Mouse (Mus musculus) testis, adult 2 months (tissue): ENCODE data around the gene Serpinc1. TPM values are rescaled to one million over a fixed set of nuclear protein-coding genes. Genes with fewer than 3 reads are reported as not detected.
A peak's percentile ranks its signal among the peaks of the same experiment; 100 is the strongest.

ENCODE experiments used
- H3K27ac ChIP-seq: fragments of 200-500 bp; 2 replicates; pipeline ENCODE4 v1.5.1; 2012; ENCODE audit warnings: low read depth, low read length; ENCODE audit not compliant: control insufficient read depth, insufficient read depth
- H3K27me3 ChIP-seq: fragments of 200-500 bp; 2 replicates; pipeline ENCODE4 v1.6.1; 2012; ENCODE audit warnings: mild to moderate bottlenecking, low read length, moderate library complexity; ENCODE audit not compliant: control insufficient read depth, insufficient read depth
- H3K36me3 ChIP-seq: fragments of 200-500 bp; 2 replicates; pipeline ENCODE4 v1.6.1; 2012; ENCODE audit warnings: mild to moderate bottlenecking, low read length; ENCODE audit not compliant: control insufficient read depth, insufficient read depth
- H3K4me1 ChIP-seq: fragments of 200-500 bp; 2 replicates; pipeline ENCODE4 v1.6.1; 2012; ENCODE audit warnings: low read length; ENCODE audit not compliant: control insufficient read depth, insufficient read depth
- H3K4me3 ChIP-seq: fragments of 200-500 bp; 2 replicates; pipeline ENCODE4 v1.5.1; 2012; ENCODE audit warnings: low read depth, mild to moderate bottlenecking, low read length, moderate library complexity, mixed read lengths; ENCODE audit not compliant: control insufficient read depth
- CTCF ChIP-seq: fragments of 200-500 bp; IDR thresholded peaks from 2 replicates; pipeline ENCODE4 v1.5.1; 2012; ENCODE audit warnings: low read depth, mild to moderate bottlenecking, inconsistent platforms, low read length, moderate library complexity; ENCODE audit not compliant: control insufficient read depth, insufficient read depth, insufficient replicate concordance
- POLR2A ChIP-seq: fragments of 200-500 bp; IDR thresholded peaks from 2 replicates; pipeline ENCODE4 v1.6.1; 2012; ENCODE audit warnings: low read depth, mild to moderate bottlenecking, inconsistent platforms, low read length, moderate library complexity; ENCODE audit not compliant: control insufficient read depth
- polyA plus RNA-seq: library from polyadenylated mRNA; depleted of rRNA; stranded (reverse); fragments of >200 nt; gene quantifications from 2 replicates; pipeline ENCODE4 v1.2.3, GENCODE M21; 2012

Serpinc1 gene
- polyA plus RNA-seq, 1 experiment = 0.69 TPM

DNA sequence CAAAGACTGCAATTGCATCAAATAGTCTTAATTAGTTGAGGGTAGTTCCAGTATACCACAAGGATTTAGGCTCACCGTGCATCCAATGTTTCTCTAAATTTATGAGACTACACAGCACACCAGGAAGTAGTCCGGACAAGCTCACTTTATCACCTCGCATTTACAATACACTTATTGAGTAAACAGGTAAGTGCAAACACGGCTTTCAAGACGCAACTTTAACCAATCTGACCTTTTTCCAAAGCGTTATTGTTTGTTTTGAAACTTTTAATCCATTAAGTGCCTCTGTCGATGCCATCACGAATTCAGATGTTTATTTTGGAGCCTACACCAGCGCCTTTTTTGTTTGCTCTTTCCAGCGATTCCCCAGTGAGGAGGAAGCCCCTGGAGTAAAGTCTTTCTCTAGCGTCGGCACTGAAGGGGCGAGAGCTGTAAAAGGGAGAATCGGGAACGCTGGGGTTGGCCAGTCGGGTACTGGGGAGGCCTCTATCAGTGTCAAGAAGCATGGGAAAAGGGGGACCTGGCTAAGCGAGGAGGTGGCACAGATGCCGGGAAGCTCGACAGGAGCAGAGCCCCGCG lies 55.6 kb downstream of the Serpinc1 start:
- H3K36me3 ChIP-seq = no peaks in the 10 kb centered on the region; the same call in none of the 2 replicates
- no peaks in the 10 kb centered on the region for H3K4me1 ChIP-seq
- no peaks in the 10 kb centered on the region for H3K27me3 ChIP-seq
- no peak for TF ChIP-seq POLR2A
- no peak for TF ChIP-seq CTCF
- peak overlapping the region; percentile 55 for H3K27ac ChIP-seq
- H3K4me3 ChIP-seq = peak overlapping the region; percentile 96

DNA sequence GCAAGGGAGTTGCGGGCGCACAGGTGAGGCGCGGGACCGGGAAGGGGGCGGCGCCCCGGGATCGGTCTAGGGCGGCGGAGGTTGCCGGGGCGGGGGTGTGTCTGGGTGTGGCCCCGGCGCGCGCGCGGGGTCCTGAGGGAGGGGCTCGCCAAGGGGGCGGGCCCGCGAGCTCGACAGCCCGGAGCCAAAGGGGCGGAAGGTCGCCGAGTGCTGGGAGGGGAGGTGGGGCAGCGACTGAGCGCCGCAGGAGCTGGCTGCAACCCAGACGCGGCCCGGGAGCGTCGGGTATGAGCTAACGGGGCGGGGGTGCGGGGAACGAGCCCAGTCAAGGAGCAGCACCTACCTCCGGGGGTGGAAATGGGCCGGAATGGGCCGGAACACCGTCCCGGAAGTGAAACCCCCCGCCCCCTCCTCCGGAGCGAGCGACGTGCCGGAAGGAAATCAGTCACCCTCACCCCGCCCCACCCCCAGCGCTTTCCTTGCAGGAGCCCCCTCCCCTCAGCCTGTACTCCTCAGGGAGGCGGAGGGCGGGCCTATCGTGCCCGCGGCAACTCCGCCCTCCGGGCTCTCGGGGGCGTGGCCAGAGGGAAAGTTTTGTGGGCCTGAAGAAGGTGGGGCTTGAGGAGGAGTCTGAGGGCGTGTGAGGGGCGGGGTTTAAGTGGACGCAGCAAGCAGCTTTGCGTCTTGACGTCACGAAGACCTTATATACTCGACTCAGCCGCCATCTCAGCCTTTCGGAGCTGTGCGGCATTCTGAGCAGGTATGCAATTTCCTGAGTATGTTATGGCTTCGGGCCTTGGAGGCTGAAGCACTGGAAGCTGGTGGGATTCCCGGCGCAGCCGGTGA lies 56.3 kb downstream of the Serpinc1 start, which contains the start of gene Zbtb37:
Gene Zbtb37 (minus strand): TSS at position 415 of the 846 bp plus-strand sequence.
- no peaks in the 10 kb centered on the region for H3K4me1 ChIP-seq
- peak within 1 kb of the TSS; percentile 96 for H3K4me3 ChIP-seq
- no peaks in the 10 kb centered on the region for H3K27me3 ChIP-seq
- peak within 1 kb of the TSS; percentile 96 for H3K27ac ChIP-seq
- no peaks in the 10 kb centered on the region; the same call in none of the 2 replicates for H3K36me3 ChIP-seq
- TF ChIP-seq CTCF = no peak
- TF ChIP-seq POLR2A = peak; percentile 100

DNA sequence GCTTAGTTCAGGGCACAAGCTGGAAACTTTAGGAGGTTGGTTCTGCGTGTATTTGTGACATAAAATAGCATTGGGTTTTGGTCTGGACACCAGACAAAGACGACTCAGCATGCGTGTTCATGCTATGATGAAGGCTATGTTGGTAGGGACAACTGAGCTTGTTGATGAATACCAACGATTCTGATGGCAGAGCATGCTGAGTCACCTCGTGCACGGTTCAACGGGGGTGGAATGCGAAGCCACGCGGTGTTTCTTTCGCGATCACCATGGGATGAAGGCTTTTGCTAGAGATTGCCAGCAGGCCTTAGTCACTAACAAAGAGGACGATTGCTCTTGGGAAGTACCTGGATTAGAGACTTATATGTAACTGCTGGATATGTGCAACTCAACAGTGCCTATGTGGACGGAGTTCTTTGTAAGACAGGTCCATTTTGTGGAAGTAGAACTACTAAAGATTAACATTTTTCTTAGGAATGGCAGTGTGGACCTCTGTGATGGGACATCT lies 56.9 kb downstream of the Serpinc1 start:
- Histone ChIP-seq H3K27ac (peak overlapping the region; percentile 96), H3K36me3 (no peaks in the 10 kb centered on the region; the same call in none of the 2 replicates), H3K4me1 (no peaks in the 10 kb centered on the region), H3K4me3 (peak overlapping the region; percentile 96), H3K27me3 (no peaks in the 10 kb centered on the region)
- TF ChIP-seq POLR2A = no peak
- no peak for TF ChIP-seq CTCF

DNA sequence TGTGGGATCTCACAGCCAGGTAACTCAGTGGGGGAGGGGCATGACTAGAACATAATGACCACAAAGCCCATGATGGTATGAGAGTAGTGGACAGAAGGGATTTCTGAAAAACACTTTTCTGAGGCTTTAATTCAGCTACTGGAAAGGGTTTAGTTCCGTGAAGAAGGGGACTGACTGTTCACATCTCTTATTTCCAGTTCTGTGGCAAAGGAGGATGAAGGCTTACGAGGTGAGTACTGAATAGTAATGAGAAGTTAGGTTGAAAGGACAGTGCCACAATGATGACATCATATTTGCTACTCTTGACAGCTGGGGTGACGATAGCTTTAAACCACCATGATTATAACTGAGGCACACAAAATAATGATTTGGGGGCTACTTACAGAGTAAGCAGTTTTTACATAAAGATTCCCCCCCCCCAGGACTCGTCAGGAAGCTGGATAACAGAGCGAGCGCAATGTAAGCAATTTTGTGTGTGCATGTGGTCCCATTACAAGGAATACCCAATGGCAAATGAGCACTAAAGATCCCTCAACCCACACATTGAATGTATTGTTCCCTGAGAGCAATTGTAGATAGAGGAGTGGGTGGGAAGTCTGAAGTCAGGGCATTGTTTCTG lies 57.5 kb downstream of the Serpinc1 start:
- Histone ChIP-seq H3K27me3 (no peaks in the 10 kb centered on the region), H3K4me3 (peak overlapping the region; percentile 96), H3K36me3 (no peaks in the 10 kb centered on the region; the same call in none of the 2 replicates), H3K4me1 (no peaks in the 10 kb centered on the region), H3K27ac (peak overlapping the region; percentile 96)
- TF ChIP-seq POLR2A (no peak), CTCF (no peak)

DNA sequence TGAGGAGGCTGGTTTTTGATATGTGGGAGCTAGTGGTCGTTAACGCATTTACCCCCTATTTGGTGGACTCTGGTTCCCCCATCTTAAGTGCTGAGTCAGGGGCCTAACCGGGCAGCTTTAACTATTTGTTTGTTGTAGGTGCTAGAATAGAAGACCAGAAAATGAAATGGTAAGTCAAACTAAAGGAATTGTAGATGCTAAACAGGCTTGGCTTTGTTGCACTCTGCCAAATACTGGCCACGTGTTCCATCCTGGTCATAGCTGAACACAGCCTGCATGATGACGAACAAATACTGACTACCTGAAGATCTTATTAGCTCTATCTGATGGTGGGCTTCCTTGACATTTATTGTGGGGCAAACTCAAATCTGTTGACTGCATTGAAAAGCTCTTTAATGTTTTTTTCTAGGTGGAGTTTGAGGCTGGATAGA lies 58.0 kb downstream of the Serpinc1 start:
- no peaks in the 10 kb centered on the region; the same call in none of the 2 replicates for H3K36me3 ChIP-seq

DNA sequence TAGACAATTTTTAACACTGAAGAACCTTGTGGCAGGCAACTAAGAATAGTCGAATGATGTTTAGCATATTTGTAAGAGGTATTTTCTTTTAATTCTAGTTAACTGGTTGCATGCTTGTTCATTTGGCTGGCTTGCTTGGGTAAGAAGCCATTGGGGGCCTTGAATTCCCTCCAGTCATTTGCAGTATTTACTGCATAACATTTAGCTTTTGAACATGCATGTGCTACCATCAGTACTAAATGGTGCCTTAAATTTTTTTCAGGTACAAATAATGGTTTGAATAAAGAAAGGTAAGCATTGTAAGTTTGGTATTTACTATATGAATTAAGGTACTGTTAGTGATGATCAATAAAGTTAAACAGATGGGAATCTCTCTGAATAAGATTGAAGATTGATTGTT lies 58.6 kb downstream of the Serpinc1 start:
- Histone ChIP-seq H3K4me1 (no peaks in the 10 kb centered on the region), H3K4me3 (no peak overlapping the region), H3K27me3 (no peaks in the 10 kb centered on the region), H3K27ac (no peak overlapping the region), H3K36me3 (no peaks in the 10 kb centered on the region; the same call in none of the 2 replicates)
- TF ChIP-seq CTCF (no peak), POLR2A (no peak)

More for the DNA sequence above, 58.0 kb downstream of the Serpinc1 start:
- Histone ChIP-seq H3K4me1 (no peaks in the 10 kb centered on the region), H3K27ac (no peak overlapping the region), H3K27me3 (no peaks in the 10 kb centered on the region), H3K4me3 (peak overlapping the region; percentile 96)
- TF ChIP-seq POLR2A (no peak), CTCF (no peak)

DNA sequence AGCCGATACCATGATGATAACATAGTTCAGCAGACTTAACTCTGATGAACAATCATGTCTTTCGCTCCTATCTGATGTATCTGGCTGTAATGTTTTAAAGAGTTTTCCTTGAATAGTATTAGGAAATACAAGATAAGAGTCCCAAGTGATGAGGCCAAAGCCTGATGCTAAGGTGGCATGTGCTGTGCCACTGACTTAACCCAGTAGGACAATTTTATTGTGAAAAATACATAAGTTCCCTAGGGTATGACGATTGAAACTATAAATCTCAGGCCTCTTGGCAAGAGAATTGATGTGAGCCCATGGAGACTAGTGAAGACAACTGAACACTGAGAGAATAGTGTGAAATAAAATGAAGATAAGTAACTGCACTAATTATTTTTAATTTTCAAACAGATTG lies 59.2 kb downstream of the Serpinc1 start:
- H3K27ac ChIP-seq = no peak overlapping the region
- no peaks in the 10 kb centered on the region for H3K4me1 ChIP-seq
- TF ChIP-seq CTCF (no peak), POLR2A (no peak)
- no peaks in the 10 kb centered on the region for H3K27me3 ChIP-seq
- no peaks in the 10 kb centered on the region; the same call in none of the 2 replicates for H3K36me3 ChIP-seq
- no peak overlapping the region for H3K4me3 ChIP-seq
